11 mouse cellular contexts compared by ENCODE assay signal in genomic region chr19:22940956-22941355, GRCm38 (mm10).
DNase-seq lines count a peak whose midpoint lies in the region; ATAC-seq and TF ChIP-seq lines count a peak whose summit lies in the region.
"Had no signal": no experiment of that assay in that cellular context is flagged by ENCODE, and none has a peak within 500 bp of the region (broad histone marks: within the 10 kb centered on the region; RNA-seq: fewer than 3 reads in every experiment).

No protein-coding gene starts in this region.

- WGBS in hindbrain, embryonic 16.5 days, result 85% methylated on average over 9 of the region's 9 CpGs
- 86% methylated on average over 9 of the region's 9 CpGs for WGBS in stomach, embryonic 16.5 days

- H3K36me3 ChIP-seq in hindbrain, embryonic 16.5 days (ENCODE audit: control insufficient read depth, insufficient read depth, low read length), result no peaks in the 10 kb centered on the region
- H3K36me3 ChIP-seq in stomach, embryonic 16.5 days (ENCODE audit: control insufficient read depth, insufficient read depth, low read length), result no peaks in the 10 kb centered on the region
- H3K36me3 ChIP-seq: G1E; midbrain, embryonic 12.5 days had no signal

- H3K27me3 ChIP-seq in hindbrain, embryonic 16.5 days (replicated peaks; ENCODE audit: control insufficient read depth, insufficient read depth, low read length), result no peaks in the 10 kb centered on the region
- H3K27me3 ChIP-seq in stomach, embryonic 16.5 days (ENCODE audit: control insufficient read depth, insufficient read depth, low read length), result no peaks in the 10 kb centered on the region
- H3K27me3 ChIP-seq: midbrain, embryonic 12.5 days had no signal

- ATAC-seq in hindbrain, embryonic 16.5 days, result no peak
- no peak for ATAC-seq in stomach, embryonic 16.5 days (ENCODE audit: insufficient read depth, low FRiP score)
- ATAC-seq: CD4-positive, CD25-positive, alpha-beta regulatory T cell, adult 4 months had no signal

- peaks cover 11% of the 10 kb centered on the region for H3K4me1 ChIP-seq in hindbrain, embryonic 16.5 days (ENCODE audit: control insufficient read depth, insufficient read depth, low read depth, low read length)
- H3K4me1 ChIP-seq in stomach, embryonic 16.5 days (ENCODE audit: control insufficient read depth, insufficient read depth, low read length), result peaks cover 12% of the 10 kb centered on the region; the same call in 1 of the 2 replicates

- TF ChIP-seq CTCF in gastrocnemius, adult 2 months (IDR thresholded peaks at IDR 0.05), result no peak
- no peak for TF ChIP-seq CTCF in left cerebral cortex, adult 2 months (IDR thresholded peaks at IDR 0.05)

- no peak overlapping the region; the same call in 1 of the 2 replicates for H3K9ac ChIP-seq in hindbrain, embryonic 16.5 days (ENCODE audit: low read depth, low read length)
- H3K9ac ChIP-seq in stomach, embryonic 16.5 days (ENCODE audit: low read length), result no peak overlapping the region
- H3K9ac ChIP-seq: midbrain, embryonic 12.5 days had no signal

- peak overlapping the region; percentile 74 for H3K27ac ChIP-seq in gastrocnemius, adult 2 months
- H3K27ac ChIP-seq in left cerebral cortex, adult 2 months, result peak overlapping the region; percentile 83
- peak overlapping the region; percentile 68 for H3K27ac ChIP-seq in hindbrain, embryonic 16.5 days (ENCODE audit: low read depth, low read length)
- H3K27ac ChIP-seq in stomach, embryonic 16.5 days (ENCODE audit: low read length), result peak overlapping the region; percentile 52; the same call in 1 of the 2 replicates
- H3K27ac ChIP-seq: macrophage; midbrain, embryonic 12.5 days had no signal

- H3K9me3 ChIP-seq in hindbrain, embryonic 16.5 days (ENCODE audit: control insufficient read depth, low read length), result no peaks in the 10 kb centered on the region
- H3K9me3 ChIP-seq in stomach, embryonic 16.5 days (replicated peaks; ENCODE audit: control insufficient read depth, low read length), result no peaks in the 10 kb centered on the region
- H3K9me3 ChIP-seq: G1E; midbrain, embryonic 12.5 days had no signal

- intact Hi-C loops in gastrocnemius, adult 2 months (cut with DNase I), result loop anchor here (1.0 to 5.0 kb wide), 3 partner anchors 116 to 284 kb away; no protein-coding TSS in a partner anchor
- intact Hi-C loops in gastrocnemius, postnatal 36 days (cut with DNase I), result loop anchor here (5.0 kb wide), 1 partner anchor 191 kb away; no protein-coding TSS in a partner anchor
- intact Hi-C loops in left cerebral cortex, adult 2 months (cut with DNase I), result loop anchor here (2.0 to 5.0 kb wide), 2 partner anchors 116 to 271 kb away; no protein-coding TSS in a partner anchor

- H3K4me3 ChIP-seq in gastrocnemius, adult 2 months, result no peak overlapping the region
- H3K4me3 ChIP-seq in left cerebral cortex, adult 2 months, result no peak overlapping the region
- no peak overlapping the region for H3K4me3 ChIP-seq in hindbrain, embryonic 16.5 days (ENCODE audit: low read length)
- no peak overlapping the region for H3K4me3 ChIP-seq in stomach, embryonic 16.5 days (replicated peaks; ENCODE audit: low read length)
- H3K4me3 ChIP-seq: midbrain, embryonic 12.5 days had no signal

- no peak overlapping the region for H3K4me2 ChIP-seq in hindbrain, embryonic 16.5 days (ENCODE audit: low read length)
- no peak overlapping the region for H3K4me2 ChIP-seq in stomach, embryonic 16.5 days (ENCODE audit: low read depth, low read length)
- H3K4me2 ChIP-seq: midbrain, embryonic 12.5 days had no signal

- DNase-seq in gastrocnemius, adult 2 months, result no peak
- no peak for DNase-seq in gastrocnemius, postnatal 36 days
- DNase-seq in left cerebral cortex, adult 2 months (ENCODE audit: extremely low spot score in 1 of 2, low spot score in 2 of 2), result no peak
- DNase-seq in left cerebral cortex, adult 18-20 months (ENCODE audit: low spot score in 2 of 2), result no peak
- DNase-seq in urinary bladder, postnatal 10 days (ENCODE audit: low spot score), result no peak
